Mouse (Mus musculus) kidney, adult 2 months (tissue): ENCODE data around the gene Orc5. TPM values are rescaled to one million over a fixed set of nuclear protein-coding genes. Genes with fewer than 3 reads are reported as not detected.

Experiments
- DNase-seq: peaks from one replicate; pipeline ENCODE4 v3.0.0; 2021
- H3K27ac ChIP-seq: fragments of 200-500 bp; 2 replicates; pipeline ENCODE4 v1.5.1; 2012; ENCODE audit warnings: low read depth, low read length, control low read depth, inconsistent platforms; ENCODE audit not compliant: insufficient read depth
- H3K27me3 ChIP-seq: fragments of 200-500 bp; replicated peaks from 2 replicates; pipeline ENCODE4 v1.6.1; 2012; ENCODE audit warnings: mild to moderate bottlenecking, moderate library complexity, low read length, inconsistent platforms; ENCODE audit not compliant: control insufficient read depth, insufficient read depth
- H3K36me3 ChIP-seq: fragments of 200-500 bp; 2 replicates; pipeline ENCODE4 v1.6.1; 2012; ENCODE audit warnings: mild to moderate bottlenecking, moderate library complexity, low read length, inconsistent platforms; ENCODE audit not compliant: control insufficient read depth, insufficient read depth
- H3K4me1 ChIP-seq: fragments of 200-500 bp; 2 replicates; pipeline ENCODE4 v1.6.1; 2011; ENCODE audit warnings: low read length; ENCODE audit not compliant: control insufficient read depth, insufficient read depth
- H3K4me3 ChIP-seq: fragments of 200-500 bp; 2 replicates; pipeline ENCODE4 v1.5.1; 2011; ENCODE audit warnings: mild to moderate bottlenecking, low read depth, low read length, control low read depth; ENCODE audit not compliant: insufficient read depth
- CTCF ChIP-seq: fragments of 200-500 bp; conservative IDR thresholded peaks from 2 replicates; pipeline ENCODE4 v1.5.1; 2011; ENCODE audit warnings: low read depth, mild to moderate bottlenecking, control low read depth, low read length, moderate library complexity, mixed read lengths; ENCODE audit not compliant: insufficient read depth, insufficient read length
- POLR2A ChIP-seq: fragments of 200-500 bp; IDR thresholded peaks from one replicate; pipeline ENCODE4 v1.6.1; 2011; ENCODE audit warnings: low read depth, low read length, control low read depth
- WGBS: fragments of 180-500 bp; shearing (Covaris S2); methylation state at CpG from one replicate; pipeline ENCODE4 v1.1.7; 2018; 5-methylcytosine and 5-hydroxymethylcytosine counted together
- polyA plus RNA-seq: library from polyadenylated mRNA; depleted of rRNA; stranded (reverse); fragments of >200 nt; gene quantifications from 2 replicates; pipeline ENCODE4 v1.2.3, GENCODE M21; 2012

Orc5 gene
- polyA plus RNA-seq, 1 experiment: 4.2 TPM

DNA sequence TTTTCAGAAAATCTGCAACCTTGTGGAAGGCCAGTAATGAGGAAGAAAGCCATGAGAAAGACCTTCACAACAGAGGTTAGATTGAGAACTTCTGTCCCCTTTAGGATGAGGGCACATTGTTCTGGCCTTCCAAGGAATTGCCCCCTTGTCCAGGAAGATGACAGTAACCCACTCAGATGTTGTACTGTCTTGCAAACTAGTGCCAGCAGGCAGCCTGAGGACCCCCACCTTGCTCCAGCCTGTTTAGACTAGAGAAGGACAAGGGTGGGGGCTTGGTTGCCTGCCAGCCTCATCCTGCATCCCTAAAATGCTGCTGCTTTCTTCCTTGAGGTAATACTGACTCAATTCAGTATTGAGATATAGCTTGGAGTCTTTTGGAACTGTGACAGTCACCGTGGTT lies 23.9 kb upstream of the Orc5 start:
- 62% methylated on average over 1 of the region's 1 CpGs for WGBS

GRCm38 (mm10) chr5:22573696-22574095 lies 23.5 kb upstream of the Orc5 start:
- Histone ChIP-seq H3K4me3 (no peak overlapping the region), H3K4me1 (no peaks in the 10 kb centered on the region), H3K36me3 (no peaks in the 10 kb centered on the region), H3K27me3 (no peaks in the 10 kb centered on the region), H3K27ac (no peak overlapping the region)
- DNase-seq: no peak
- TF ChIP-seq POLR2A: no peak
- no peak for TF ChIP-seq CTCF
- 56% methylated on average over 2 of the region's 2 CpGs for WGBS

More for the DNA sequence above, 23.9 kb upstream of the Orc5 start:
- Histone ChIP-seq H3K36me3 (no peaks in the 10 kb centered on the region), H3K27ac (no peak overlapping the region), H3K27me3 (no peaks in the 10 kb centered on the region), H3K4me3 (no peak overlapping the region), H3K4me1 (no peaks in the 10 kb centered on the region)
- TF ChIP-seq CTCF (no peak), POLR2A (no peak)
- no peak for DNase-seq

DNA sequence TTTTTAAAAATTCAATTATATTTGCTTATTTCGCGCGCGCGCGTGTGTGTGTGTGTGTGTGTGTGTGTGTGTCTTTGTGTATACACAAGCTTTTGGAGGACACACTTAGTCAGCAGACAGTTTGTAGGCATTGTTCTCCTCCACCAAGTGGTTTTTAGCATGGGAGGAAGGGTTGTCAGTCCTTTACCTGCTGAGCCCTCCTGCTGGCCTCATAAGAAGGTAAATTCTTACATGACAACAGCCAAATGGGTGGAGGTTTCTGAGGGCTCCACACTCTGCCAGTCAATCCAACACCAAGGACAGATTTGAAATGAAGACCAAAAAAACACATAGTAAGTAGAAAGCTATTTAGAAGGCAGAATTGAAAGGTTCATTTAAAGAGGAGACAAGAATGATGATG lies 22.7 kb upstream of the Orc5 start:
- no peak for TF ChIP-seq POLR2A
- no peak for TF ChIP-seq CTCF
- no peaks in the 10 kb centered on the region for H3K27me3 ChIP-seq
- H3K4me1 ChIP-seq: no peaks in the 10 kb centered on the region
- no peak for DNase-seq
- H3K4me3 ChIP-seq: no peak overlapping the region
- no peak overlapping the region for H3K27ac ChIP-seq
- whole genome bisulfite sequencing: 96% methylated on average over 6 of the region's 6 CpGs
- H3K36me3 ChIP-seq: no peaks in the 10 kb centered on the region

DNA sequence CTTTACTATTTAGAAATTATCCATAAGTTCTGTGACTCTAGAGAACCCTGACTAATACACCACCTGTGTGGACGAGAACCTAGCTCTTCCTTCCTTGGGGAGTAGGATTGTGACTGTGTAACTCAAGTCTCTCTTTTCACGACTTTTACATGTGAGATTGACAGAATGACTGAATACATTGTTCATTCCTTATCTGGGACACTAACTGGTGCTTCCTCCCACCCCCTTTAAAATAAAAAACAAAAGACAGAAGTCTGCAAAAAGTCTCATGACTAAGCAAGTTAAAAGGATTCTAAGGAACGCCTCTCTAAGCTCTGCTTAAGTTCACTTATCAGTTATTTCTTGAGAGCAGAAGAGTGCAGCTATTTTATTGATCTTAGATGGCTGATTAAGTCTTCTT lies 22.2 kb upstream of the Orc5 start:
- no peak overlapping the region for H3K4me3 ChIP-seq
- H3K36me3 ChIP-seq: no peaks in the 10 kb centered on the region
- H3K27ac ChIP-seq: no peak overlapping the region
- no peaks in the 10 kb centered on the region for H3K4me1 ChIP-seq
- no peak for TF ChIP-seq CTCF
- TF ChIP-seq POLR2A: no peak
- H3K27me3 ChIP-seq: no peaks in the 10 kb centered on the region
- 80% methylated on average over 3 of the region's 3 CpGs for WGBS
- DNase-seq: no peak

- Histone ChIP-seq H3K27ac (no peak overlapping the region), H3K27me3 (no peaks in the 10 kb centered on the region), H3K36me3 (peaks cover 3% of the 10 kb centered on the region; the same call in 1 of the 2 replicates), H3K4me3 (no peak overlapping the region), H3K4me1 (no peaks in the 10 kb centered on the region)
- no peak for TF ChIP-seq CTCF
- TF ChIP-seq POLR2A: no peak
- DNase-seq: no peak
- WGBS: 84% methylated on average over 2 of the region's 2 CpGs
Observed at GRCm38 (mm10) chr5:22565708-22566107, 15.5 kb upstream of the Orc5 start.

DNA sequence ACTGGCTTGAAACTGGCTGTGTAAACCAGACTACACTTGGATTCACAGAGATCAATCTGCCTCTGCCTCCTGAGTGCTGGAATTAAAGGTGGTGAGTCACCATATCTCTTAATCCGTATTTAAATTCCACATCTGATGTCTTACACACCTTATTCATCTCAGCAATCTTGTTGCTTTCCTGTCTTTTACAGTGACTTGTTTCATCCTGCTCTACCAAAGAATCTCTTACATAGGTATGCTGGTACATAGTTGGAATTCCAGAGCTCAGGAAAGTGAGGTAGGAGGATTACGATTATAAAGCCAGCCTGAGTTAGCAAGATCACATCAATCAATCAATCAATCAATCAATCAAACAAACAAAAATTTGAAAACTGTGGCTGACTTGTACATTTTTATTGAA lies 9.6 kb upstream of the Orc5 start:
- H3K27me3 ChIP-seq: no peaks in the 10 kb centered on the region
- no peak overlapping the region for H3K4me3 ChIP-seq
- peaks cover 3% of the 10 kb centered on the region; the same call in 1 of the 2 replicates for H3K36me3 ChIP-seq
- no peaks in the 10 kb centered on the region for H3K4me1 ChIP-seq
- H3K27ac ChIP-seq: no peak overlapping the region
- TF ChIP-seq POLR2A: no peak
- no peak for TF ChIP-seq CTCF
- no peak for DNase-seq
- WGBS: 77% methylated on average over 2 of the region's 2 CpGs

GRCm38 (mm10) chr5:22557491-22558113 lies 7.4 kb upstream of the Orc5 start:
- Histone ChIP-seq H3K4me3 (no peak overlapping the region), H3K27ac (no peak overlapping the region), H3K27me3 (no peaks in the 10 kb centered on the region), H3K4me1 (no peaks in the 10 kb centered on the region), H3K36me3 (peaks cover 3% of the 10 kb centered on the region; the same call in 1 of the 2 replicates)
- 92% methylated on average over 4 of the region's 4 CpGs for WGBS
- TF ChIP-seq CTCF: no peak
- TF ChIP-seq POLR2A: no peak
- no peak for DNase-seq

- TF ChIP-seq CTCF (no peak), POLR2A (no peak)
- no peak overlapping the region for H3K4me3 ChIP-seq
- H3K27me3 ChIP-seq: no peaks in the 10 kb centered on the region
- no peak overlapping the region for H3K27ac ChIP-seq
- no peak for DNase-seq
- 86% methylated on average over 4 of the region's 4 CpGs for WGBS
- no peaks in the 10 kb centered on the region for H3K4me1 ChIP-seq
- peaks cover 2% of the 10 kb centered on the region; the same call in 1 of the 2 replicates for H3K36me3 ChIP-seq
Observed at GRCm38 (mm10) chr5:22556713-22557112, 6.5 kb upstream of the Orc5 start.
